Mouse (Mus musculus): ENCODE measurements at regions not wholly inside any gene's neighbourhood (a gene's known extent, or its start where the extent isn't known, plus 50 kb on each side); places are given as distances from the start of the nearest gene placed in this dataset.

- no peaks in the 10 kb centered on the region for H3K36me3 ChIP-seq (ENCODE audit: control insufficient read depth, insufficient read depth, low read length)
- no peaks in the 10 kb centered on the region for H3K27me3 ChIP-seq (ENCODE audit: control insufficient read depth, insufficient read depth, low read length)
- no peaks in the 10 kb centered on the region for H3K4me1 ChIP-seq (replicated peaks; ENCODE audit: control insufficient read depth, insufficient read depth, low read length)
- no peak for TF ChIP-seq POLR2A (IDR thresholded peaks at IDR 0.05; ENCODE audit: control insufficient read depth, extremely low read depth, insufficient read depth, low read length, poor library complexity)
- no peak for TF ChIP-seq CTCF (IDR thresholded peaks at IDR 0.05; ENCODE audit: borderline replicate concordance, control insufficient read depth, extremely low read depth, insufficient read depth, low read length, poor library complexity)
- no peak overlapping the region for H3K4me3 ChIP-seq (ENCODE audit: control insufficient read depth, insufficient read depth, low read length)
- DNase-seq, result no peak
- H3K27ac ChIP-seq (ENCODE audit: control insufficient read depth, insufficient read depth, low read length), result no peak overlapping the region
Measured at GRCm38 (mm10) chr19:26501064-26501463, 103.8 kb upstream of the Smarca2 start.

GRCm38 (mm10) chr19:26504027-26504426 is 100.8 kb upstream of the Smarca2 start:
- WGBS, result 49% methylated on average over 2 of the region's 2 CpGs
- TF ChIP-seq CTCF (IDR thresholded peaks at IDR 0.05; ENCODE audit: borderline replicate concordance, control insufficient read depth, extremely low read depth, insufficient read depth, low read length, poor library complexity) (no peak), POLR2A (IDR thresholded peaks at IDR 0.05; ENCODE audit: control insufficient read depth, extremely low read depth, insufficient read depth, low read length, poor library complexity) (no peak)
- Histone ChIP-seq H3K27ac (ENCODE audit: control insufficient read depth, insufficient read depth, low read length) (no peak overlapping the region), H3K27me3 (ENCODE audit: control insufficient read depth, insufficient read depth, low read length) (no peaks in the 10 kb centered on the region), H3K4me1 (replicated peaks; ENCODE audit: control insufficient read depth, insufficient read depth, low read length) (no peaks in the 10 kb centered on the region), H3K4me3 (ENCODE audit: control insufficient read depth, insufficient read depth, low read length) (no peak overlapping the region), H3K36me3 (ENCODE audit: control insufficient read depth, insufficient read depth, low read length) (no peaks in the 10 kb centered on the region)
- DNase-seq, result no peak

GRCm38 (mm10) chr19:26506802-26507201 is 98.0 kb upstream of the Smarca2 start:
- TF ChIP-seq CTCF (IDR thresholded peaks at IDR 0.05; ENCODE audit: borderline replicate concordance, control insufficient read depth, extremely low read depth, insufficient read depth, low read length, poor library complexity) (no peak), POLR2A (IDR thresholded peaks at IDR 0.05; ENCODE audit: control insufficient read depth, extremely low read depth, insufficient read depth, low read length, poor library complexity) (no peak)
- Histone ChIP-seq H3K27me3 (ENCODE audit: control insufficient read depth, insufficient read depth, low read length) (no peaks in the 10 kb centered on the region), H3K4me1 (replicated peaks; ENCODE audit: control insufficient read depth, insufficient read depth, low read length) (no peaks in the 10 kb centered on the region), H3K36me3 (ENCODE audit: control insufficient read depth, insufficient read depth, low read length) (no peaks in the 10 kb centered on the region), H3K4me3 (ENCODE audit: control insufficient read depth, insufficient read depth, low read length) (no peak overlapping the region), H3K27ac (ENCODE audit: control insufficient read depth, insufficient read depth, low read length) (no peak overlapping the region)
- WGBS, result 18% methylated on average over 1 of the region's 1 CpGs
- no peak for DNase-seq

- TF ChIP-seq CTCF (IDR thresholded peaks at IDR 0.05; ENCODE audit: borderline replicate concordance, control insufficient read depth, extremely low read depth, insufficient read depth, low read length, poor library complexity), result no peak
- no peak for TF ChIP-seq POLR2A (IDR thresholded peaks at IDR 0.05; ENCODE audit: control insufficient read depth, extremely low read depth, insufficient read depth, low read length, poor library complexity)
- Histone ChIP-seq H3K27ac (ENCODE audit: control insufficient read depth, insufficient read depth, low read length) (no peak overlapping the region), H3K36me3 (ENCODE audit: control insufficient read depth, insufficient read depth, low read length) (no peaks in the 10 kb centered on the region), H3K4me1 (replicated peaks; ENCODE audit: control insufficient read depth, insufficient read depth, low read length) (no peaks in the 10 kb centered on the region), H3K27me3 (ENCODE audit: control insufficient read depth, insufficient read depth, low read length) (no peaks in the 10 kb centered on the region), H3K4me3 (ENCODE audit: control insufficient read depth, insufficient read depth, low read length) (no peak overlapping the region)
- WGBS, result 90% methylated on average over 11 of the region's 11 CpGs
- DNase-seq, result no peak
Measured at GRCm38 (mm10) chr19:26507986-26508385, 96.9 kb upstream of the Smarca2 start.

- H3K36me3 ChIP-seq (ENCODE audit: control insufficient read depth, insufficient read depth, low read length), result no peaks in the 10 kb centered on the region
- H3K27me3 ChIP-seq (ENCODE audit: control insufficient read depth, insufficient read depth, low read length), result no peaks in the 10 kb centered on the region
- TF ChIP-seq CTCF (IDR thresholded peaks at IDR 0.05; ENCODE audit: borderline replicate concordance, control insufficient read depth, extremely low read depth, insufficient read depth, low read length, poor library complexity), result no peak
- no peak overlapping the region for H3K4me3 ChIP-seq (ENCODE audit: control insufficient read depth, insufficient read depth, low read length)
- H3K27ac ChIP-seq (ENCODE audit: control insufficient read depth, insufficient read depth, low read length), result no peak overlapping the region
- no peaks in the 10 kb centered on the region for H3K4me1 ChIP-seq (replicated peaks; ENCODE audit: control insufficient read depth, insufficient read depth, low read length)
- WGBS, result 79% methylated on average over 7 of the region's 7 CpGs
- no peak for DNase-seq
Measured at GRCm38 (mm10) chr19:26508616-26509015, 96.2 kb upstream of the Smarca2 start.

- Histone ChIP-seq H3K4me3 (ENCODE audit: control insufficient read depth, insufficient read depth, low read length) (no peak overlapping the region), H3K27me3 (ENCODE audit: control insufficient read depth, insufficient read depth, low read length) (no peaks in the 10 kb centered on the region), H3K27ac (ENCODE audit: control insufficient read depth, insufficient read depth, low read length) (no peak overlapping the region), H3K36me3 (ENCODE audit: control insufficient read depth, insufficient read depth, low read length) (no peaks in the 10 kb centered on the region), H3K4me1 (replicated peaks; ENCODE audit: control insufficient read depth, insufficient read depth, low read length) (no peaks in the 10 kb centered on the region)
- WGBS, result 84% methylated on average over 2 of the region's 2 CpGs
- no peak for DNase-seq
- TF ChIP-seq CTCF (IDR thresholded peaks at IDR 0.05; ENCODE audit: borderline replicate concordance, control insufficient read depth, extremely low read depth, insufficient read depth, low read length, poor library complexity) (no peak), POLR2A (IDR thresholded peaks at IDR 0.05; ENCODE audit: control insufficient read depth, extremely low read depth, insufficient read depth, low read length, poor library complexity) (no peak)
Measured at GRCm38 (mm10) chr19:26509240-26509639, 95.6 kb upstream of the Smarca2 start.

- no peak for DNase-seq
- Histone ChIP-seq H3K27me3 (ENCODE audit: control insufficient read depth, insufficient read depth, low read length) (no peaks in the 10 kb centered on the region), H3K27ac (ENCODE audit: control insufficient read depth, insufficient read depth, low read length) (no peak overlapping the region), H3K4me3 (ENCODE audit: control insufficient read depth, insufficient read depth, low read length) (no peak overlapping the region), H3K4me1 (replicated peaks; ENCODE audit: control insufficient read depth, insufficient read depth, low read length) (no peaks in the 10 kb centered on the region), H3K36me3 (ENCODE audit: control insufficient read depth, insufficient read depth, low read length) (no peaks in the 10 kb centered on the region)
- WGBS, result 85% methylated on average over 12 of the region's 12 CpGs
- TF ChIP-seq CTCF (IDR thresholded peaks at IDR 0.05; ENCODE audit: borderline replicate concordance, control insufficient read depth, extremely low read depth, insufficient read depth, low read length, poor library complexity) (no peak), POLR2A (IDR thresholded peaks at IDR 0.05; ENCODE audit: control insufficient read depth, extremely low read depth, insufficient read depth, low read length, poor library complexity) (no peak)
Measured at GRCm38 (mm10) chr19:26510185-26510584, 94.7 kb upstream of the Smarca2 start.

Data from thymus, adult 2 months (tissue).